Mouse (Mus musculus) cortical plate, adult 2 months (tissue): ENCODE data around the gene Syne1. TPM values are rescaled to one million over a fixed set of nuclear protein-coding genes. Genes with fewer than 3 reads are reported as not detected.

Source experiments
- H3K27ac ChIP-seq: fragments of 200-500 bp; 2 replicates; pipeline ENCODE4 v1.5.1; 2012; ENCODE audit warnings: low read length, control low read depth, inconsistent platforms; ENCODE audit not compliant: insufficient read depth
- H3K4me1 ChIP-seq: fragments of 200-500 bp; 2 replicates; pipeline ENCODE4 v1.6.1; 2011; ENCODE audit warnings: low read length; ENCODE audit not compliant: control insufficient read depth, insufficient read depth
- H3K4me3 ChIP-seq: fragments of 200-500 bp; 2 replicates; pipeline ENCODE4 v1.5.1; 2011; ENCODE audit warnings: mild to moderate bottlenecking, low read length, control low read depth; ENCODE audit not compliant: insufficient read depth
- CTCF ChIP-seq: fragments of 200-500 bp; IDR thresholded peaks from 2 replicates; pipeline ENCODE4 v1.5.1; 2011; ENCODE audit warnings: mild to moderate bottlenecking, control low read depth, low read length; ENCODE audit not compliant: insufficient read depth; ENCODE audit errors: extremely low read depth
- POLR2A ChIP-seq: fragments of 200-500 bp; IDR thresholded peaks from 2 replicates; pipeline ENCODE4 v1.6.1; 2011; ENCODE audit warnings: mild to moderate bottlenecking, low read length, control low read depth; ENCODE audit not compliant: insufficient read depth; ENCODE audit errors: extremely low read depth
- polyA plus RNA-seq: library from polyadenylated mRNA; depleted of rRNA; stranded (reverse); fragments of >200 nt; gene quantifications from 2 replicates; pipeline ENCODE4 v1.2.3, GENCODE M21; 2012; rRNA removed

Gene Syne1
- 165 and 174 TPM in 2 replicates for polyA plus RNA-seq

GRCm38 (mm10) chr10:5551382-5551781 is at the start of gene Syne1:
Syne1 (minus strand) TSS chr10:5551482.
- Histone ChIP-seq H3K4me3 (peak within 1 kb of the TSS; percentile 61), H3K4me1 (peaks cover 3% of the 10 kb centered on the region; the same call in 1 of the 2 replicates), H3K27ac (peak within 1 kb of the TSS; percentile 75)
- no peak for TF ChIP-seq POLR2A
- TF ChIP-seq CTCF = no peak

GRCm38 (mm10) chr10:5600123-5600522 is 48.8 kb upstream of the Syne1 start:
- no peak for TF ChIP-seq POLR2A
- no peak for TF ChIP-seq CTCF
- Histone ChIP-seq H3K4me3 (no peak overlapping the region), H3K4me1 (no peaks in the 10 kb centered on the region), H3K27ac (no peak overlapping the region)

GRCm38 (mm10) chr10:5596559-5596958 is 45.3 kb upstream of the Syne1 start:
- no peak for TF ChIP-seq POLR2A
- Histone ChIP-seq H3K4me1 (no peaks in the 10 kb centered on the region), H3K27ac (no peak overlapping the region), H3K4me3 (no peak overlapping the region)

- H3K27ac ChIP-seq = no peak overlapping the region
- H3K4me1 ChIP-seq = no peaks in the 10 kb centered on the region
- TF ChIP-seq CTCF (no peak), POLR2A (no peak)
- H3K4me3 ChIP-seq = no peak overlapping the region
Measured at GRCm38 (mm10) chr10:5594457-5594856, 43.2 kb upstream of the Syne1 start.

GRCm38 (mm10) chr10:5593464-5593863 is 42.2 kb upstream of the Syne1 start, which contains the start of gene Myct1:
Myct1 (plus strand) TSS chr10:5593775.
- TF ChIP-seq POLR2A (no peak), CTCF (no peak)
- Histone ChIP-seq H3K27ac (no peak within 1 kb of the TSS), H3K4me3 (no peak within 1 kb of the TSS), H3K4me1 (no peaks in the 10 kb centered on the region)

- H3K4me1 ChIP-seq = no peaks in the 10 kb centered on the region
- TF ChIP-seq POLR2A = no peak
- TF ChIP-seq CTCF = no peak
- H3K27ac ChIP-seq = no peak overlapping the region
- no peak overlapping the region for H3K4me3 ChIP-seq
Measured at GRCm38 (mm10) chr10:5591996-5592395, 40.7 kb upstream of the Syne1 start.

GRCm38 (mm10) chr10:5591061-5591460 is 39.8 kb upstream of the Syne1 start:
- Histone ChIP-seq H3K4me1 (no peaks in the 10 kb centered on the region), H3K4me3 (no peak overlapping the region), H3K27ac (no peak overlapping the region)
- TF ChIP-seq CTCF = no peak
- no peak for TF ChIP-seq POLR2A

- H3K27ac ChIP-seq = no peak overlapping the region
- H3K4me1 ChIP-seq = no peaks in the 10 kb centered on the region
- H3K4me3 ChIP-seq = no peak overlapping the region
- no peak for TF ChIP-seq POLR2A
Measured at GRCm38 (mm10) chr10:5573328-5573727, 22.0 kb upstream of the Syne1 start.

GRCm38 (mm10) chr10:5571332-5571731 is 20.1 kb upstream of the Syne1 start:
- TF ChIP-seq POLR2A (no peak), CTCF (no peak)
- Histone ChIP-seq H3K4me3 (no peak overlapping the region), H3K4me1 (no peaks in the 10 kb centered on the region), H3K27ac (no peak overlapping the region)

GRCm38 (mm10) chr10:5570059-5570458 is 18.8 kb upstream of the Syne1 start:
- H3K4me1 ChIP-seq = no peaks in the 10 kb centered on the region
- TF ChIP-seq CTCF (no peak), POLR2A (no peak)
- H3K4me3 ChIP-seq = no peak overlapping the region
- H3K27ac ChIP-seq = no peak overlapping the region

- H3K4me1 ChIP-seq = no peaks in the 10 kb centered on the region
- TF ChIP-seq CTCF (peak; percentile 64), POLR2A (no peak)
Measured at GRCm38 (mm10) chr10:5568991-5569390, 17.7 kb upstream of the Syne1 start.

GRCm38 (mm10) chr10:5561706-5562105 is 10.4 kb upstream of the Syne1 start:
- Histone ChIP-seq H3K4me3 (no peak overlapping the region), H3K4me1 (no peaks in the 10 kb centered on the region), H3K27ac (no peak overlapping the region)
- TF ChIP-seq POLR2A (no peak), CTCF (no peak)

More at GRCm38 (mm10) chr10:5568991-5569390, 17.7 kb upstream of the Syne1 start:
- no peak overlapping the region for H3K4me3 ChIP-seq
- H3K27ac ChIP-seq = no peak overlapping the region
